Mouse (Mus musculus): Measurements from ENCODE around the gene Treml2. TPM values are rescaled to one million over a fixed set of nuclear protein-coding genes. Genes with fewer than 3 reads are reported as not detected.
"Not testable (repeated sequence)": the region's sequence is repeated elsewhere in the genome, so short reads cannot be mapped to it uniquely, and the experiment has no call there.

Treml2 gene
- total RNA-seq, 2 experiments from 2014 or later, result 0.54 to 0.64 TPM

- DNase-seq (ENCODE audit: low spot score in 2 of 2), result no peak
- intact Hi-C loops (cut with DNase I), result no loop called here
These were observed 42.6 kb downstream of the Treml2 start for GRCm38 (mm10) chr17:48341947-48342346.

GRCm38 (mm10) chr17:48343065-48343464, 43.8 kb downstream of the Treml2 start:
- intact Hi-C loops (cut with DNase I), result no loop called here
- DNase-seq (ENCODE audit: low spot score in 2 of 2), result no peak

GRCm38 (mm10) chr17:48345824-48346223, 46.5 kb downstream of the Treml2 start:
- intact Hi-C loops (cut with DNase I), result no loop called here
- DNase-seq (ENCODE audit: low spot score in 2 of 2), result no peak

GRCm38 (mm10) chr17:48346231-48346630, 46.9 kb downstream of the Treml2 start, which contains the start of gene Trem2:
Trem2 (plus strand) TSS chr17:48346401.
- intact Hi-C loops (cut with DNase I), result no loop called here
- DNase-seq (ENCODE audit: low spot score in 2 of 2), result no peak

- peak in 1 of 2 experiments; percentile 43 for DNase-seq (ENCODE audit: low spot score in 2 of 2)
- intact Hi-C loops (cut with DNase I), result no loop called here
These were observed 47.5 kb downstream of the Treml2 start for GRCm38 (mm10) chr17:48346834-48347233.

- intact Hi-C loops (cut with DNase I), result no loop called here
These were observed 48.0 kb downstream of the Treml2 start for GRCm38 (mm10) chr17:48347287-48347686.

GRCm38 (mm10) chr17:48350681-48351193, 51.4 kb downstream of the Treml2 start:
- DNase-seq (ENCODE audit: low spot score in 2 of 2), result no peak
- intact Hi-C loops (cut with DNase I), result no loop called here

More at GRCm38 (mm10) chr17:48347287-48347686, 48.0 kb downstream of the Treml2 start:
- no peak for DNase-seq (ENCODE audit: low spot score in 2 of 2)

GRCm38 (mm10) chr17:48352976-48353375, 53.7 kb downstream of the Treml2 start:
- intact Hi-C loops (cut with DNase I); DNase-seq (ENCODE audit: low spot score in 2 of 2): not testable (repeated sequence)

- intact Hi-C loops (cut with DNase I), result no loop called here
- DNase-seq (ENCODE audit: low spot score in 2 of 2), result no peak
These were observed 56.5 kb downstream of the Treml2 start for GRCm38 (mm10) chr17:48355822-48356221.

- intact Hi-C loops (cut with DNase I), result no loop called here
- no peak for DNase-seq (ENCODE audit: low spot score in 2 of 2)
These were observed 58.6 kb downstream of the Treml2 start for GRCm38 (mm10) chr17:48357892-48358291.

GRCm38 (mm10) chr17:48359616-48360015, 60.3 kb downstream of the Treml2 start, which contains the start of gene Treml1:
Treml1 (plus strand) TSS chr17:48359916.
- DNase-seq (ENCODE audit: low spot score in 2 of 2), result no peak
- intact Hi-C loops (cut with DNase I), result no loop called here

- intact Hi-C loops (cut with DNase I), result no loop called here
- no peak for DNase-seq (ENCODE audit: low spot score in 2 of 2)
These were observed 61.2 kb downstream of the Treml2 start for GRCm38 (mm10) chr17:48360462-48360861.

Other genes starting within 250 kb of the Treml2 start
- not detected for gene 1700067P10Rik, start 210.2 kb upstream of the Treml2 start, total RNA-seq (2021)
- gene 9830107B12Rik, start 153.2 kb upstream of the Treml2 start, total RNA-seq (2021), result not detected
- not detected for gene A530064D06Rik, start 132.2 kb upstream of the Treml2 start, total RNA-seq (2021)
- not detected for gene Trem1, start 66.7 kb upstream of the Treml2 start, total RNA-seq (2021)
- under 1 TPM; 0.41 to 0.44 TPM for gene Trem3, start 51.7 kb upstream of the Treml2 start, total RNA-seq (2021)
- not detected for gene Treml4, start 35.2 kb upstream of the Treml2 start, total RNA-seq (2021)
- gene B430306N03Rik, start 16.6 kb downstream of the Treml2 start, total RNA-seq (2021), result under 1 TPM in 1 of 2 experiments, not detected in 1; 0.07 TPM
- 10 to 100 TPM in 1 of 2 experiments, 1 to 10 TPM in 1; 7.8 to 13.0 TPM for gene Trem2, start 46.9 kb downstream of the Treml2 start, total RNA-seq (2021)
- gene Treml1, start 60.4 kb downstream of the Treml2 start, total RNA-seq (2021), result under 1 TPM; 0.54 to 0.82 TPM
- 10 to 100 TPM; 25.4 to 27.9 TPM for gene Nfya, start 110.4 kb downstream of the Treml2 start, total RNA-seq (2021)
- gene Oard1, start 110.5 kb downstream of the Treml2 start, total RNA-seq (2021), result 10 to 100 TPM; 10.9 to 13.0 TPM
- not detected for gene Apobec2, start 133.4 kb downstream of the Treml2 start, total RNA-seq (2021)
- not detected for gene Tspo2, start 152.0 kb downstream of the Treml2 start, total RNA-seq (2021)
- gene Unc5cl, start 155.4 kb downstream of the Treml2 start, total RNA-seq (2021), result under 1 TPM; 0.34 to 0.59 TPM

Data from left cerebral cortex, postnatal 36 days (tissue).